Mouse (Mus musculus) midbrain, embryonic 10.5 days (tissue): ENCODE results near the gene Cyb5d1. TPM values are rescaled to one million over a fixed set of nuclear protein-coding genes. Genes with fewer than 3 reads are reported as not detected.

Source experiments
- DNase-seq: peaks from one replicate; pipeline ENCODE4 v3.0.0-alpha.2; 2017; ENCODE audit warnings: low spot score
- H3K27ac ChIP-seq: fragments of 300-500 bp; sonication (generic); replicated peaks from 2 replicates; pipeline ENCODE4 v1.5.1; 2016; ENCODE audit warnings: mild to moderate bottlenecking
- H3K27me3 ChIP-seq: fragments of 300-500 bp; sonication (generic); 2 replicates; pipeline ENCODE4 v1.6.1; 2016; ENCODE audit warnings: low read depth, mild to moderate bottlenecking; ENCODE audit not compliant: poor library complexity, severe bottlenecking
- H3K36me3 ChIP-seq: fragments of 300-500 bp; sonication (generic); 2 replicates; pipeline ENCODE4 v1.6.1; 2016; ENCODE audit warnings: mild to moderate bottlenecking, moderate library complexity
- H3K4me1 ChIP-seq: fragments of 300-500 bp; sonication (generic); 2 replicates; pipeline ENCODE4 v1.6.1; 2016
- H3K4me3 ChIP-seq: fragments of 300-500 bp; sonication (generic); 2 replicates; pipeline ENCODE4 v1.5.1; 2016; ENCODE audit warnings: mild to moderate bottlenecking, moderate library complexity
- H3K9me3 ChIP-seq: fragments of 300-500 bp; sonication (generic); replicated peaks from 2 replicates; pipeline ENCODE4 v1.6.1; 2016; ENCODE audit warnings: mild to moderate bottlenecking
- WGBS: fragments of 180-500 bp; shearing (Covaris S2); methylation state at CpG from one replicate; pipeline ENCODE4 v1.1.7; 2016; 5-methylcytosine and 5-hydroxymethylcytosine counted together
- polyA plus RNA-seq: library from polyadenylated mRNA; unstranded; fragments of >200 nt; fragmentation: Nextera tagmentation; extraction: Ambion mirVana; gene quantifications from 2 replicates; pipeline ENCODE4 v1.2.1, GENCODE M21; 2016

Cyb5d1 gene
- polyA plus RNA-seq, 1 experiment from 2014 or later: 50.4 TPM

DNA sequence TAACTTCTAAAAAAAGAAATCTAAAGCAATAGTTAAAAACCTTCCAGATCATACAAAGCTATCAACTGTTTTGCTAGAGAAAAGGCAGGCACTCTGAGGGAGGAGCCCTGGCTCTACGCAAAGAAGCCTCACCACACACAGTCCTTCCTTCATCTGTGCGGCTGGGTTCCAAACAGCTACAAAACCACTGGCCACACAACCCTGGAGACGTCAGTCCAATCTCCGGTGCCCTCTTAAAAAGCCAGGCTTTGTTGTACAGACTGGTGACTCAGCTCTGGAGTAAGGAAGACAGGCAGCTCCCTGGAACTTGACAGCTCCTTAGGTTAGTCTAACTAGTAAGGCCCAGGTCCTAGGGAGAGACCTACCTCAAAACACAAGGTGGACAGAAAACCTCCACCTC is 19.8 kb downstream of the Cyb5d1 start:
- no peak for DNase-seq
- peaks cover 32% of the 10 kb centered on the region for H3K4me1 ChIP-seq
- WGBS: 90% methylated on average over 4 of the region's 4 CpGs
- no peaks in the 10 kb centered on the region for H3K9me3 ChIP-seq
- no peaks in the 10 kb centered on the region for H3K27me3 ChIP-seq
- peaks cover 63% of the 10 kb centered on the region for H3K36me3 ChIP-seq
- H3K27ac ChIP-seq: no peak overlapping the region
- no peak overlapping the region for H3K4me3 ChIP-seq

DNA sequence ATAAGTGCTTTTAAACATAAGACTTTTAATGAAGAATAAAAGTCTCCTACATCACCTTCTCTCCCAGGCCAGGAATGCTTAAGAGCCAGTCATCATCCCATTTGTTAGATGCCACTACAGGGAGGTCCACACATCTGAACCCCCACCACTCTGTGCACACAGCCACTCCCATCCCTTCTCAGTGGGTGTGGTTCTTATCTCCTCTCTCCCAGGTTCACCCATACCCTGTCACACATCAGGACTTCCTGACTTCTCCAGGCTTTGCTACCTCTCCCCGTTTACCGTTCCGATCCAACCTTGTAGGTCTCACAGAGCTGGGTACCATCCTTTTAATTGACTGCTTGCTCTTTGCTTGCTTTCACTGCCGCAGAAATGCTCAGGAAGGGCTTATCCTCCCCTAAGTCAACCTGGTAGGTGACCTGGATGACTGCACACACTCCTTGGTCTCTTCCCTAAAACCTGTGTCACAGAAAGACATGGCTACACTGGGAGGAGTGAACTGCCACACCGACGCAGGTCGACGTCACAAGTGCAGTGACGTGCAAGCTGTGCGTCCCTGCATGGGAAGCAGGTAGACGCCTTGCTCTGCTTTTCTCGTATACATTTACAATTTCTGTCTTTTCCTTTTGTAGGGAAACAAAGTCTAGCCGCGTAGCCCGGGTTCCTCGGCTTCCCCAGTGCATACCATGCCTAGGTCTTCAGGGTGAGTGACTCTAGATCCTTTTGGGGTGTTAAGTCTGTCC is 22.0 kb downstream of the Cyb5d1 start:
- Histone ChIP-seq H3K36me3 (peaks cover 57% of the 10 kb centered on the region), H3K27ac (no peak overlapping the region), H3K9me3 (no peaks in the 10 kb centered on the region), H3K4me1 (peaks cover 48% of the 10 kb centered on the region), H3K4me3 (no peak overlapping the region), H3K27me3 (no peaks in the 10 kb centered on the region)
- no peak for DNase-seq
- 90% methylated on average over 16 of the region's 16 CpGs for WGBS

DNA sequence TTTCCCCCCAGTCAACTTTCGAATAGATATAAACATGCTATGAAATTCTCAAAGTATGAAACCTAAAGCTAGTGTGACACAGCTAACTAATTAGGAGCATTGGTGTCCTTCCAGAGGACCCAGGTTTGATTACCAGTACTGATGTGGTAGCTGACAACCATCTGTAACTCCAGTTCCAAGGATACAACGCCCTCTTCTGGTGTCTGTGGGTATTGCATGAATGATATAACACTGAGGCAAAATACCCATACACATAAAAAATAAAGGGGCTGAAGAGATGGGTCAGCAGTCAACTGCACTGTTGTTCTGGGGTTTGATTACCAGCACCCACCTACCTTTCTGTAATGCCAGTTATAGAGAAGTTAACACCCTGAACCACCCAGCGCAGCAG is 22.7 kb downstream of the Cyb5d1 start:
- no peaks in the 10 kb centered on the region for H3K27me3 ChIP-seq
- 62% methylated on average over 3 of the region's 3 CpGs for WGBS
- peaks cover 51% of the 10 kb centered on the region for H3K36me3 ChIP-seq
- H3K9me3 ChIP-seq: no peaks in the 10 kb centered on the region
- DNase-seq: no peak
- H3K27ac ChIP-seq: no peak overlapping the region
- no peak overlapping the region for H3K4me3 ChIP-seq
- H3K4me1 ChIP-seq: peaks cover 55% of the 10 kb centered on the region

DNA sequence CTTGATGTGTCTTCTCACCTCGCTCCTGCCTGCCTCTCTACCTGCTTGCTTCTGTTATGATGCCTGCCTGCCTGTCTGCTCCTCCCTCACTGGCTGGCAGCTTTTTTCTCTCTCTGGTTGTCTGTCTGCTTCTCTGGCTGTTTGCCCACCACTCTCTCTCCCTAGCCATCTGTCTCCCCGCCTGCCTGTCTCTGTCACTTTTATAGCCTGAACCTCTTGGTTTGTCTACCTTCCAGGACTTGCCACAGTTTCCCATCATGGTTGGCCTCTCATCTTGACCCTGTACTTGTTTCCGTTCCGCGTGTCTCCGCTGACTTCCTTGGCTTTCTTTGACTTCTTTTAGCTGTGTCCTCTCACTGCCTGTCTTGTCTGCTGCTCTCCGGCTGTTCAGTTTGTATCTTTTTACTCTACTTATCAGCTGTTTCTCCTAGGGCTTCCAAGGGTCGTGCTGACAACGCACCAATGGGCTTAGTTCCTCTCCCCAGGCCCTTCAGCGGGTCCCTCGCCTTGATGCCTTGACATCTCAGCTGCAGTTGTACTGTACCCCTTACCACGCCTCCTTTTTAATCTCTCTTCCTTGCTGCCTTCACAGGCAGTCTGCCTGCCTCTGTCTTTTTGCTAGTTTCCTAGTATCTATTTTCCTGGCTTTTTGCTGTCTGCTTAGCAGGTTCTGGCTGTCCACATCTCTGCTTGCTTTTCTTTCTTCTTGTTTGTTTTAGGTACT is 23.2 kb downstream of the Cyb5d1 start:
- no peak for DNase-seq
- Histone ChIP-seq H3K36me3 (peaks cover 46% of the 10 kb centered on the region), H3K4me3 (peak overlapping the region; percentile 97), H3K27ac (peak overlapping the region; percentile 82), H3K4me1 (peaks cover 60% of the 10 kb centered on the region), H3K27me3 (no peaks in the 10 kb centered on the region), H3K9me3 (no peaks in the 10 kb centered on the region)
- WGBS: 68% methylated on average over 12 of the region's 12 CpGs

DNA sequence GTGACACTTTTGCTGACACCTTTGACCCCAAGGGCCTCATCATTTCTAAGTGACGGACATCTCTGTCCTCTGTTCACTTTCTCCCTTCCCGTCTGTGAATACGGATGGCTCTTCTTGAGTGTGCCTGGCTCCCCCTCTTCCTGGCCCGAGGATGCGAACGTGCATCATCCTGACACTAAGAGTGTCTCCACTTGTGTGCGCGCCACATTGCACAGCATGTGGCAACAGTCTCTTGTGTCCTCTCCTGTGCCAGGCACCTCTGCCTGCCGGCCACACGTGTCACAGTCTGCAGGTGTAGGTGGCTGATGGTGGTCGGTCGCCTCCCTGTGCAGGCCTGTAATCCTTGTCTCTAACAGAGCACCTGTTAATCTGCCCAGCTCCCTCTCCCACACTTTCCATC is 23.8 kb downstream of the Cyb5d1 start:
- H3K9me3 ChIP-seq: no peaks in the 10 kb centered on the region
- H3K4me1 ChIP-seq: peaks cover 66% of the 10 kb centered on the region
- H3K27ac ChIP-seq: peak overlapping the region; percentile 82
- peak overlapping the region; percentile 97 for H3K4me3 ChIP-seq
- peaks cover 44% of the 10 kb centered on the region for H3K36me3 ChIP-seq
- no peaks in the 10 kb centered on the region for H3K27me3 ChIP-seq
- no peak for DNase-seq
- 31% methylated on average over 12 of the region's 12 CpGs for WGBS

DNA sequence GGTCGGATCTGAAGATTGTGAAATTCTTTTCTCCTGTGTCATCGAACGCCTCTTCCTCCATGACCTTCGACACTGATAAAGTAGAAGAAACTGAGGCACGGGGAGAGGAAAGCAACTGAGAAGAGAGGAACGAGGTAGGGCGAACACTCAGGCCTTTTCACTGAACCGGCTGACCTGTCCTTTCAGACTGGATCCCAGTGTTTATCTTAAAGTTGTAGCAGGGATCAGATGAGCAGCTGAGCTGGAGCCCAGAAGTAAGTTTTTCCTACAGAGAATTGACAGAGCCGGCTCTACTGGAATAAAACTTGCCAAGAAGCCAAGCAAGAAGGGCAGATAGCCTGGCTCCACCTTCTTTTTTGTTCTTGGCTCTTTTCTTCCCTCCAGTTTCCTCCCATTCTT is 24.6 kb downstream of the Cyb5d1 start:
- Histone ChIP-seq H3K27ac (peak overlapping the region; percentile 82), H3K4me3 (peak overlapping the region; percentile 97)
- no peak for DNase-seq

DNA sequence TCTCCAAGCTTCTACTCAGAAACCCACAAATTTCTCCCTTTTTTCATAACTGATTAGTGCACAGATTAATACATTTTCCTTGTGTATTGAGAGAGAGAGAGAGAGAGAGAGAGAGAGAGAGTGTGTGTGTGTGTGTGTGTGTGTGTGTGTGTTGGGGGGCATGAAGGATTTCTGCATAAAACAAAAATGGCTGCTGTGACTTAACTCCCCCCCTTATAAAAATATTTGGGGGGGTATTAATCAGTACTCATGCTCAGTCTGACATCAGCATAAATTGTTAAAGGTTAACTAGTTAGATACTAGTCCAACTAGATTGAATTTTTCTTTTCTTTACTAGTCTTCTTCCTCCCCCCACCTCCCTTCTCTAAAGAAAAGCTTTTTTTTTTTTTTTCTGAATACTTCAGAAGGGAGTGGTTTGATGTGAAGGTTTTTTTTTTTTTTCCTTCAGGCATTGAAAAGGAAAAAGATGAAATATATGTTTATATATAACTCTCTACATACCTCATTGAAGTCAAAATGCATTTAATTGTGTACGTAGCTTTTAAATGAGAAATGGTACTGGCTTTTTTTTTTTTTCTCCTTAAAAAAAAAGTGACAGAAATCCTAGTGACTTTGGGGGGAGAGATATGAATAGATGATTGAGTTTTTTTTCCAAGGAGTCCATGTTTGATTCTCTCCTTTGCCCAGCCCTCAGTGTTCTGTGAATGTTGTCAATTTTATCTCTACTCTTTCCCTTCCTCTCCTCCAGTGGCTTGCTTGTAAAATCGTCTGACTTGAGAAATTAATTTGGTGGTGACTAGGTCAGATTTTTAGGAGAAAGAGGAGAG is 25.2 kb downstream of the Cyb5d1 start:
- Histone ChIP-seq H3K4me3 (peak overlapping the region; percentile 97), H3K27ac (peak overlapping the region; percentile 100), H3K36me3 (peaks cover 32% of the 10 kb centered on the region), H3K4me1 (peaks cover 80% of the 10 kb centered on the region), H3K27me3 (no peaks in the 10 kb centered on the region), H3K9me3 (no peaks in the 10 kb centered on the region)
- DNase-seq: no peak
- 38% methylated on average over 2 of the region's 2 CpGs for WGBS

More for the DNA sequence above, 24.6 kb downstream of the Cyb5d1 start:
- H3K9me3 ChIP-seq: no peaks in the 10 kb centered on the region
- peaks cover 74% of the 10 kb centered on the region for H3K4me1 ChIP-seq
- H3K36me3 ChIP-seq: peaks cover 37% of the 10 kb centered on the region
- no peaks in the 10 kb centered on the region for H3K27me3 ChIP-seq
- 17% methylated on average over 9 of the region's 9 CpGs for WGBS

DNA sequence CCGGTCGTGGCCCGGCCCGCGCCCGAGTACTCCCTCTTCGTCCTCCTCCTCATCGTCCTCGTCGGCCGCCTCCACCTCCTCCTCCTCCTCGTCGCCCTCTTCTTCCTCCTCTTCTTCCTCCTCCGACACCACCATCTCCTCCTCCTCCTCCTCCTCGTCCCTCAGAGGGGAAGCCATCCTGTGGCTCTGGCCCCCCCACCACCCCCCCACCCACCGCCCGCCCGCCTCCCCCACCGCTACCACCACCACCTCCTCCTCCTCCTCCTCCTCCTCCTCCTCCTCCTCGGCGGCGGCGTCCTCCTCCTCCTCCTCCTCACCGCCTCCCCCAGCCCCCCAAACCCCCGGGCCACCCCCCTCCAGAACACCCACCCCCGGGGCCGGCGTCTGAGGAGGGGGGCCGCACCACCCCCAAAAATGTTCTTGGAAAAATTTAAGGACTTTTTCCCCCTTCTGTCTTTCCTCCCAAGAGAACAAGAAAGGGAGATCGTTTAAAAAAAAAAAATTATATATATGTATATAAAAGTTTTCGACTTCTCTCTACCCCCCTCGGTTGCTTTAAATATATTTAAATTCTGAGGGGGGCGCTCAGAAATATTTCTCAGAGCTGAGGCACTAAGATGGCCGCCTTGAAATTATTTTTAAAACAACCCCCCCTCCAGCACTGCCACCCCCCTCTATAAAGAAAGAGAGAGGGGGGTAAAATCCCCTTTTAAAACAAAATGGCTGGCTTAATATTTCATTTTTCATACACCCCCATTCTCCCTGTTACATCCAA is 26.0 kb downstream of the Cyb5d1 start, which contains the start of gene Chd3:
TSS of gene Chd3 (minus strand) at position 192 of the 775 bp plus-strand sequence.
- Histone ChIP-seq H3K27me3 (no peaks in the 10 kb centered on the region), H3K9me3 (no peaks in the 10 kb centered on the region), H3K4me3 (peak within 1 kb of the TSS; percentile 97), H3K36me3 (peaks cover 27% of the 10 kb centered on the region), H3K27ac (peak within 1 kb of the TSS; percentile 100), H3K4me1 (peaks cover 88% of the 10 kb centered on the region)
- 4% methylated on average over 16 of the region's 34 CpGs for WGBS
- DNase-seq: peak; percentile 63

DNA sequence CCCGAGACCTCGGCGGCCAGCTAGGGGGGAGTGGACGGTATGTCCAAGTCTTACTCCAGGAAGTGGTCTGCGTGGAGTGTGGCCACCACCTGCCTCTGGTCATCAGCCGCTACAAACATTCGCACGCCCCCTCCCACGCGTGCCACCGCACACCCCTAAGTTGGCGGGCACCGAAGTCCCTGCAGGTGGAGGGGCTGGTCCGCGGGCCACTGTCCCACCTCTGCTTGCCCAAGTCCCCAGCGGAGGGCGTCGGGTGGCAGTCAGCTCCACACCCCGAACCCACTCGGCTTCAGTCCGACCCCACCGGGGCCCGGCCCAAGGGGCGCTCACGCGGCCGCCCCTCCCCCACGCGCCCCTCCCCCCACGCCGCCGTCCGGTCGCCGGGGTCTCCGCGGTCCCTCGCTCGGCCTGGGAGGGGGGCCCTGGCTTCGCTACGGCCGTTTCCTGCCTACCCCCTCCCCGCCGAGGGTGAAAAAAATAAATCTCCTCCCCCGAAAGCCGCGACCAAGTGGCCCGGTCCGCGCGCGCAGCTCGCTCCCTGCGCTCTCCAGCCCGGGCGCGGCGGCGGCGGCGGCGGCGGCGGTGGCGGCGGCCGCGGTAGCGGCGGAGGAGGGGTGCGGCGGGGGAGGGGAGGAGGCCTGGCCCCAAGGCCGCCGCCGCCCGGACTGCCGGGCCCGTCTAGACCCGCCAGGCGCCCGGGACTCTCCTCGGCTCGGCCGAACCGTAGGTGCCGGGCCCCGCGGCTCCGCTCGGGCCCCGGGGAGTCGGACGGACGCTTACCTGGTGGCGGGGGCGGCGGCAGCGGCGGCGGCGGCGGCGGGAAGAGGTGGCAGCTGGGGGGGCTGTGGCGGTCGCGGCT is 26.8 kb downstream of the Cyb5d1 start:
- Histone ChIP-seq H3K27me3 (no peaks in the 10 kb centered on the region), H3K4me1 (peaks cover 85% of the 10 kb centered on the region), H3K4me3 (peak overlapping the region; percentile 97), H3K9me3 (no peaks in the 10 kb centered on the region), H3K36me3 (peaks cover 27% of the 10 kb centered on the region), H3K27ac (peak overlapping the region; percentile 100)
- peak; percentile 73 for DNase-seq
- under 1% methylated on average over 84 of the region's 106 CpGs for WGBS

DNA sequence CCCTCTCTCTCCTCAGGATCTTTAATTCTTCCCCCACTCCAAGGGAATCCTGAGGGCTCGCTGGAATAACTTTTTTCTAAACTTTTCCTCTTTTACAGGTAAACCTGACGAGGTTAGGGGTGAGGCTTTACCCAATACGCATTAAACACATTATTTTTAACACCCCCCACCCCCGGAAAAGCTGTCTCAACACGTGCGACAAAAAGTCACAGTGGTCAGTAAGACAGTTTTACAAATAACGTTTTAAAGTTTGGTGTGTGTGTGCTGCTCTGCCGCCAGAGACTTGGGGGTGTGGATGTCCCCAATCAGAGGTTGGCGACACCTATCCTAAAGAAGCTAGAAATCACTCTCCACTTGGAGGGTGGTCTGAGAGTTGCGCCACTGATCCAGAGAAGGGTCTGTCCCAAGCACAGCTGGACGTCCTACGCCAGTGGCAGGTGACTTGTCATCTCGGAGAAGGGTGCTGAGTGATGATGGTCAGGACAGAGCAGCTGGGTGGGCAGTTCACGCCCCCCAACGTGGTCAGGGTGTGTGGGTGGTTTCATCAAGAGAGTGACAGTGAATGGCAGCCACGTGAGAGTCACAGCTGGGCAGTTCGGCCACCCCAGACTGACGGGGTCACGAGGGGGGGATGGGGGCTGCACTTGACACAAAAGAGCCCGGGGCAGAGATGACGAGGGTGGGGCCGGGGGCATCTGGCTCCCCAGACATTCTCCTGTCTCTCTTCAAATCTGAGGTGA is 27.6 kb downstream of the Cyb5d1 start:
- H3K4me1 ChIP-seq: peaks cover 82% of the 10 kb centered on the region
- H3K9me3 ChIP-seq: no peaks in the 10 kb centered on the region
- H3K27me3 ChIP-seq: no peaks in the 10 kb centered on the region
- H3K4me3 ChIP-seq: peak overlapping the region; percentile 97
- DNase-seq: peak; percentile 85
- WGBS: 1% methylated on average over 22 of the region's 22 CpGs
- H3K27ac ChIP-seq: peak overlapping the region; percentile 100
- peaks cover 27% of the 10 kb centered on the region for H3K36me3 ChIP-seq
